In the genomic region with DNA sequence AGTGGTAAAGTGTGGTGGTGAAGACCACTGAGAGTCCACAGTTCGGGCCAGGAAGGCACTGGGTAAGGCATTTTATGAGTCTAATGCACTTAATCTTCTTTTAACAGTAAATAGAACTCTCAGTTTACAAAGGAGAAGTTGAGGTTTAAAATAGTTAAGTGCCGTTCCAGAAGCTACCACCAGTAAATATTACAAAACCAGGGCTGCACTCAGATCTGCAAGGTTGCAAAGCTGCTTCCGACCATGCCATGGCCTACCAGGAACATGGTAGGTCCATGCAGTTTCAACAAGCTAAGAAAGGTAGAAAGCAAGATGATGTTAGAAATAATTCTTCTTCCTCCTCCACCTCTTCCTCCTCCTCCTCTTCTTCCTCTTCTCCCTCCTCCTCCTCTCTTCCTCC, we compare ENCODE assay signal across 30 mouse cellular contexts.
DNase-seq lines count a peak whose midpoint lies in the region; ATAC-seq and TF ChIP-seq lines count a peak whose summit lies in the region.
"Had no signal": no experiment of that assay in that cellular context is flagged by ENCODE, and none has a peak within 500 bp of the region (broad histone marks: within the 10 kb centered on the region; RNA-seq: fewer than 3 reads in every experiment).

No protein-coding gene starts in this region.

- 16% methylated on average over 3 of the region's 3 CpGs for WGBS in macrophage (ENCODE audit: missing documents)
- 93% methylated on average over 3 of the region's 3 CpGs for WGBS in hindbrain, embryonic 11.5 days
- WGBS in kidney, adult 2 months = 84% methylated on average over 3 of the region's 3 CpGs

- no peak overlapping the region for H3K4me2 ChIP-seq in hindbrain, embryonic 11.5 days (replicated peaks; ENCODE audit: low read depth, low read length)
- H3K4me2 ChIP-seq: embryonic facial prominence, embryonic 13.5 days; forebrain, embryonic 12.5 days; forebrain, embryonic 15.5 days; heart, embryonic 13.5 days; hindbrain, embryonic 14.5 days had no signal

- no peak for TF ChIP-seq CTCF in bone marrow macrophage, adult 2 months (IDR thresholded peaks at IDR 0.05; ENCODE audit: low read depth, low read length)
- no peak for TF ChIP-seq CTCF in kidney, adult 2 months (conservative IDR thresholded peaks at IDR 0.05; ENCODE audit: insufficient read depth, insufficient read length, low read depth, low read length)

- H3K79me2 ChIP-seq in macrophage (ENCODE audit: inconsistent target) = no peaks in the 10 kb centered on the region

- peak; percentile 46 for ATAC-seq in common myeloid progenitor, adult 5-6 weeks (replicated peaks; ENCODE audit: low read depth, poor library complexity, severe bottlenecking)
- ATAC-seq in hindbrain, embryonic 11.5 days (ENCODE audit: low FRiP score) = no peak
- ATAC-seq: CD4-positive, CD25-positive, alpha-beta regulatory T cell, adult 4 months; forebrain, embryonic 15.5 days; hindbrain, postnatal 0 days; inflammation-experienced regulatory T-cells, adult 6 months; intestine, embryonic 16.5 days had no signal

- H3K36me3 ChIP-seq in macrophage (ENCODE audit: inconsistent target) = no peaks in the 10 kb centered on the region
- H3K36me3 ChIP-seq in hindbrain, embryonic 11.5 days (ENCODE audit: control insufficient read depth, insufficient read depth, low read length) = no peaks in the 10 kb centered on the region
- H3K36me3 ChIP-seq in kidney, adult 2 months (ENCODE audit: control insufficient read depth, insufficient read depth, low read length) = no peaks in the 10 kb centered on the region
- H3K36me3 ChIP-seq: embryonic facial prominence, embryonic 10.5 days; embryonic facial prominence, embryonic 13.5 days; forebrain, embryonic 12.5 days; forebrain, embryonic 15.5 days; heart, embryonic 10.5 days; heart, embryonic 13.5 days; hindbrain, embryonic 10.5 days had no signal

- no peaks in the 10 kb centered on the region for H3K9me3 ChIP-seq in hindbrain, embryonic 11.5 days (ENCODE audit: control insufficient read depth, low read length)
- H3K9me3 ChIP-seq: embryonic facial prominence, embryonic 10.5 days; embryonic facial prominence, embryonic 13.5 days; forebrain, embryonic 12.5 days; forebrain, embryonic 15.5 days; heart, embryonic 10.5 days; heart, embryonic 13.5 days; hindbrain, embryonic 10.5 days had no signal

- TF ChIP-seq POLR2A in bone marrow macrophage, adult 2 months (IDR thresholded peaks at IDR 0.05; ENCODE audit: borderline replicate concordance, low read depth, low read length) = no peak
- no peak for TF ChIP-seq POLR2A in kidney, adult 2 months (IDR thresholded peaks at IDR 0.05; ENCODE audit: low read depth, low read length)

- peak overlapping the region; percentile 79 for H3K27ac ChIP-seq in bone marrow macrophage, adult 2 months (ENCODE audit: insufficient read depth, low read depth, low read length)
- H3K27ac ChIP-seq in macrophage = peak overlapping the region; percentile 69
- H3K27ac ChIP-seq in hindbrain, embryonic 11.5 days (ENCODE audit: low read depth, low read length) = no peak overlapping the region
- H3K27ac ChIP-seq in kidney, adult 2 months (ENCODE audit: insufficient read depth, low read depth, low read length) = no peak overlapping the region
- H3K27ac ChIP-seq: embryonic facial prominence, embryonic 10.5 days; embryonic facial prominence, embryonic 13.5 days; forebrain, embryonic 12.5 days; forebrain, embryonic 15.5 days; gastrocnemius, adult 2 months; heart, adult 2 months; heart, embryonic 10.5 days; heart, embryonic 13.5 days; hindbrain, embryonic 10.5 days; hindbrain, embryonic 14.5 days; hindbrain, postnatal 0 days had no signal

- H3K4me3 ChIP-seq in bone marrow macrophage, adult 2 months (ENCODE audit: insufficient read depth, low read length) = no peak overlapping the region
- no peak overlapping the region for H3K4me3 ChIP-seq in macrophage (ENCODE audit: inconsistent target)
- H3K4me3 ChIP-seq in hindbrain, embryonic 11.5 days (ENCODE audit: low read depth, low read length) = no peak overlapping the region
- no peak overlapping the region for H3K4me3 ChIP-seq in kidney, adult 2 months (ENCODE audit: insufficient read depth, low read depth, low read length)
- H3K4me3 ChIP-seq: embryonic facial prominence, embryonic 10.5 days; embryonic facial prominence, embryonic 13.5 days; erythroblast, embryonic 14.5 days; forebrain, embryonic 12.5 days; forebrain, embryonic 15.5 days; gastrocnemius, adult 2 months; heart, adult 2 months; heart, embryonic 10.5 days; heart, embryonic 13.5 days; hindbrain, embryonic 10.5 days had no signal

- DNase-seq in hindbrain, embryonic 11.5 days (ENCODE audit: low spot score) = no peak
- no peak for DNase-seq in adrenal gland, postnatal 14 days
- no peak for DNase-seq in kidney, adult 2 months
- DNase-seq: adrenal gland, adult 2 months; adrenal gland, postnatal 36 days; cerebellum, adult 11 months; cerebellum, adult 2 months; cerebellum, adult 9-11 months; cerebellum, postnatal 25 days; embryo, embryonic 11 days; gastrocnemius, adult 2 months; gastrocnemius, postnatal 14 days; heart, adult 2 months; heart, postnatal 14 days had no signal

- H3K9ac ChIP-seq in hindbrain, embryonic 11.5 days (ENCODE audit: low read depth, low read length) = no peak overlapping the region
- H3K9ac ChIP-seq: embryonic facial prominence, embryonic 13.5 days; forebrain, embryonic 12.5 days; forebrain, embryonic 15.5 days; heart, embryonic 13.5 days; hindbrain, embryonic 14.5 days had no signal

- H3K27me3 ChIP-seq in hindbrain, embryonic 11.5 days (ENCODE audit: control insufficient read depth, insufficient read depth, low read length) = no peaks in the 10 kb centered on the region
- no peaks in the 10 kb centered on the region for H3K27me3 ChIP-seq in kidney, adult 2 months (replicated peaks; ENCODE audit: control insufficient read depth, insufficient read depth, low read length)
- H3K27me3 ChIP-seq: embryonic facial prominence, embryonic 13.5 days; forebrain, embryonic 12.5 days; forebrain, embryonic 15.5 days; heart, embryonic 13.5 days had no signal

- H3K4me1 ChIP-seq in bone marrow macrophage, adult 2 months (ENCODE audit: control insufficient read depth, insufficient read depth, low read length) = peaks cover 21% of the 10 kb centered on the region
- H3K4me1 ChIP-seq in hindbrain, embryonic 11.5 days (replicated peaks; ENCODE audit: control insufficient read depth, insufficient read depth, low read length) = no peaks in the 10 kb centered on the region
- peaks cover 7% of the 10 kb centered on the region; the same call in 1 of the 2 replicates for H3K4me1 ChIP-seq in kidney, adult 2 months (ENCODE audit: control insufficient read depth, insufficient read depth, low read length)

Comparison
In these comparisons a context has a peak if more than half of its experiments do, and no peak if none do; other contexts are left out.
1. H3K27ac ChIP-seq: peak in bone marrow macrophage, adult 2 months (single experiment) and macrophage (single experiment); none in hindbrain, embryonic 11.5 days (single experiment) and kidney, adult 2 months (single experiment).